Mouse (Mus musculus) spleen, postnatal 0 days (tissue): Measurements from ENCODE around the gene Gm14698. TPM values are rescaled to one million over a fixed set of nuclear protein-coding genes. Genes with fewer than 3 reads are reported as not detected.

Experiments used
- polyA plus RNA-seq: library from polyadenylated mRNA; unstranded; fragments of >200 nt; fragmentation: Nextera tagmentation; extraction: Ambion mirVana; gene quantifications from 2 replicates; pipeline ENCODE4 v1.2.1, GENCODE M21; 2015

Gene Gm14698
- polyA plus RNA-seq, result 1.8 and 2.2 TPM in 2 replicates

GRCm38 (mm10) chrX:68821059-68821458 is at the start of gene Gm14698:
Gene Gm14698 (plus strand): TSS chrX:68821093.

Other genes with a start within 250 kb of the Gm14698 start
- gene Fmr1, start 142.6 kb upstream of the Gm14698 start, polyA plus RNA-seq, result 27.0 and 29.6 TPM in 2 replicates
- not detected in 2 replicates for gene Fmr1nb, start 59.3 kb upstream of the Gm14698 start, polyA plus RNA-seq
- not detected in 2 replicates for gene Gm6812, start 72.0 kb downstream of the Gm14698 start, polyA plus RNA-seq